Mouse (Mus musculus): ENCODE measurements around the gene Socs7. TPM values are rescaled to one million over a fixed set of nuclear protein-coding genes. Genes with fewer than 3 reads are reported as not detected.
A peak's percentile ranks its signal among the peaks of the same experiment; 100 is the strongest.

The Socs7 gene
- total and polyA plus RNA-seq, 2 experiments, result 3.7 to 4.0 TPM

DNA sequence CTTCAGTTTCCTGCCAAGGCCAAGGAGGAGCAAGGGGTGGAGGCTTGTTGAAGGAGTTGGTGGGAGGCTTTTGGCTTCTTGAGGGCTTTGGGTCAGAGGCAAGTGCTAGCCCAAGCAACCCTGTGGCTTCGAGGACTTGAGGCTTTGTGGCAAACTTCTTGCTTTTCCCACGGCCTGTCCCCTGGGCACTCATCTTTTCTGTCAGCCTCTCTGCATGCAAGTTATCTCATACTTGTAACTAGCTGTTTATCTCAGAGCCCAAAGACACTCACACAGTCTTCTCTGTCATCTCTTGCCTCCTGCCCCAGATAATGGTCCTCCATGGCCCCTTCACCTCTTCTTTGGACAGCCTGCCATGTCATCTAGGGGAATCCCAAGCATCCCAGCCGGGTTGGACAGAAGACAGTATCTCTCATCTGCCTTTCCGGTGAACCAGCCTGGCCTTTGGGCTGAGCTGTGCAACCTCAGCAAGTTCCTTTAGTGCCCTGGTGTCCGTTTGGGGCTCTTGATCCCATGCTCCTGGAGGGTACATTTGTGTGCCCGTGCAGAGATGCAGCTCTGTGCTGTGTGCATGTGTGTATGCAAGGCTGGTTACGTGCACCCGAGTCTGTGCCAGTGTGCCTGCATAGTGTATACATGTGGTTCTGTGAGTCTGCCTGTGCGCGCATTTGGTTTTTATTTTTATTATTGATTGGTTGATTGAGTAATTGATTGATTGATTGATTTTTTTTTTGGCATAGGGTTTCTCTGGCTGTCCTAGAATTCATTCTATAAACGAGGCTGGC, 80.7 kb downstream of the Socs7 start:
- peaks cover 18% of the 10 kb centered on the region; the same call in 1 of the 2 replicates for H3K4me1 ChIP-seq (ENCODE audit: control insufficient read depth, insufficient read depth, low read length)
- no peak overlapping the region for H3K4me3 ChIP-seq (ENCODE audit: insufficient read depth, low read depth, low read length)
- peaks cover 10% of the 10 kb centered on the region; the same call in 1 of the 2 replicates for H3K79me2 ChIP-seq (ENCODE audit: control insufficient read depth, insufficient read depth, low read length)
- no peaks in the 10 kb centered on the region for H3K27me3 ChIP-seq (ENCODE audit: control insufficient read depth, insufficient read depth, low read length)
- DNase-seq (ENCODE audit: extremely low read depth, low read depth, low spot score), result peak; percentile 75
- 23% methylated on average over 11 of the region's 11 CpGs for WGBS
- no peak overlapping the region for H3K9ac ChIP-seq (ENCODE audit: low read depth, low read length)
- TF ChIP-seq CTCF (IDR thresholded peaks at IDR 0.05; ENCODE audit: low read depth, low read length) (no peak), POLR2A (IDR thresholded peaks at IDR 0.05; ENCODE audit: extremely low read depth, insufficient read depth, low read length) (no peak)
- peak overlapping the region; percentile 0; the same call in 1 of the 2 replicates for H3K27ac ChIP-seq (replicated peaks; ENCODE audit: insufficient read depth, low read depth, low read length)
- no peaks in the 10 kb centered on the region for H3K36me3 ChIP-seq (ENCODE audit: control insufficient read depth, insufficient read depth, low read length)

DNA sequence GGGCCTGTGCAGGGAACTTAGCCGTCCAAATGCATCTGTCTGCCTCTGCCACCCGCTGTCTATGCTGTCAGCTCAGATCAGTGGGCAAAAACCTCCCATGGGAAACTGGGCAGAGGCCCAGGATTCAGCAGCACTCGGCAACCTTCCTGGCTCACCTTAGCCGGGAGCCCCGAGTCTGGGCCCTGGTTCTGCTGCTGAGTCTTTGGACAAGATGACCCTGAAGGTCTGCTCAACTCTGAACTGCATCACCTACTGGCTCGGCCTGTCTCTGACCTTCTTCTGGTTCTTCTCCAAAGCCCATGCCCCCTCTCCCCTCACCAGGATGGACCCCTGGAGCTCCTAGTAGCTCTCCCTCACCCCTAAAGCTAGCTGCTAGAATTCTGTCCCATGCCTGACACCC, 83.2 kb downstream of the Socs7 start:
- H3K4me1 ChIP-seq (ENCODE audit: control insufficient read depth, insufficient read depth, low read length), result peaks cover 28% of the 10 kb centered on the region
- H3K36me3 ChIP-seq (ENCODE audit: control insufficient read depth, insufficient read depth, low read length), result no peaks in the 10 kb centered on the region
- H3K9ac ChIP-seq (ENCODE audit: low read depth, low read length), result no peak overlapping the region
- no peak for DNase-seq (ENCODE audit: extremely low read depth, low read depth, low spot score)
- no peak overlapping the region for H3K4me3 ChIP-seq (ENCODE audit: insufficient read depth, low read depth, low read length)
- no peaks in the 10 kb centered on the region for H3K27me3 ChIP-seq (ENCODE audit: control insufficient read depth, insufficient read depth, low read length)
- WGBS, result 73% methylated on average over 6 of the region's 6 CpGs
- H3K79me2 ChIP-seq (ENCODE audit: control insufficient read depth, insufficient read depth, low read length), result peaks cover 6% of the 10 kb centered on the region; the same call in 1 of the 2 replicates
- TF ChIP-seq CTCF (IDR thresholded peaks at IDR 0.05; ENCODE audit: low read depth, low read length), result no peak
- TF ChIP-seq POLR2A (IDR thresholded peaks at IDR 0.05; ENCODE audit: extremely low read depth, insufficient read depth, low read length), result no peak
- H3K27ac ChIP-seq (replicated peaks; ENCODE audit: insufficient read depth, low read depth, low read length), result no peak overlapping the region

DNA sequence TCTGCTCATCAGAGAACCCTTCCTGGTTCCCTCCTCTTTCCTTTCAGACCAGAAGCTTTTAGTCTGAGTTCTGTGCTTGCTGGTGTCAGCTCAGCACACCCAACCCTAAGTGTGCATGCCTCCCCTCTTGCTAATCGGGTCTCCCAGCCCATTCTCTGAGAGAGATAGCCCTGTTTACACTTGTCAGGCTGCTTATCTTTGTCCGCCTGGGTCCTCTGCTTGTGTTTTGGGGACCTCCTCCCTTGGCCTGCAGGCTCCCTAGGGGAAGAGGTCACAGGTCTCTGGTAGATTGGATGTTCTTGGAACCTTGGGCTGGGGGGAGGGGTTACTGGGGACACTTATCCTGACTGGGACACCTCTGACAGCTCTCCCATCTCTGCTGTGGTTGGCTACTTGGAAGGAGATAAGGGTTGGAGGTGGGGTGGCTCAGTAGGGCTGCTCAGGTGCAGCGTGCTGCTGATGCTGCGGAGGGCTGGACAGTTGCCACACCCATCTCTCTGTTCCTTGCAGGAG, 83.7 kb downstream of the Socs7 start:
- DNase-seq (ENCODE audit: extremely low read depth, low read depth, low spot score), result no peak
- Histone ChIP-seq H3K27ac (replicated peaks; ENCODE audit: insufficient read depth, low read depth, low read length) (no peak overlapping the region), H3K79me2 (ENCODE audit: control insufficient read depth, insufficient read depth, low read length) (peaks cover 6% of the 10 kb centered on the region; the same call in 1 of the 2 replicates), H3K36me3 (ENCODE audit: control insufficient read depth, insufficient read depth, low read length) (no peaks in the 10 kb centered on the region), H3K27me3 (ENCODE audit: control insufficient read depth, insufficient read depth, low read length) (no peaks in the 10 kb centered on the region), H3K4me3 (ENCODE audit: insufficient read depth, low read depth, low read length) (no peak overlapping the region), H3K4me1 (ENCODE audit: control insufficient read depth, insufficient read depth, low read length) (peaks cover 28% of the 10 kb centered on the region), H3K9ac (ENCODE audit: low read depth, low read length) (no peak overlapping the region)
- TF ChIP-seq POLR2A (IDR thresholded peaks at IDR 0.05; ENCODE audit: extremely low read depth, insufficient read depth, low read length), result no peak
- TF ChIP-seq CTCF (IDR thresholded peaks at IDR 0.05; ENCODE audit: low read depth, low read length), result no peak
- 68% methylated on average over 4 of the region's 4 CpGs for WGBS

DNA sequence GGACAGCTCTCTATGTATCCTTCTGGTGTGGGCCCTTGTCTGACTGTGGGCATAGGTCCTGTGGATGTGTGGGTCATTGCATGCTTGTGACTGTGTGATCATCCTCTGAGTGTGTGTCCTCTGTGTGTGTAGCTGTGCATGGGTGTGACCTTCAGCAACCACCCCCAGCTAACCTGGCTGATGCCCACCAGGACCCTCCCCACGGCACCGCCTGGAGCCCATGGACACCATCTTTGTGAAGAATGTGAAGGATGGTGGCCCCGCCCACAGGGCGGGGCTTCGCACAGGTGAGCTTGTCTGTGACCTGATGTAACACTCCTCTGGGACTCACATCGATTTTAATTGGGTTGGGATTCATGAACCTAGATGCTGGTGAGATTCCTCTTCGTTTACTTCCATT, 85.6 kb downstream of the Socs7 start:
- no peak for DNase-seq (ENCODE audit: extremely low read depth, low read depth, low spot score)
- H3K79me2 ChIP-seq (ENCODE audit: control insufficient read depth, insufficient read depth, low read length), result peaks cover 10% of the 10 kb centered on the region; the same call in 1 of the 2 replicates
- H3K9ac ChIP-seq (ENCODE audit: low read depth, low read length), result no peak overlapping the region
- H3K27ac ChIP-seq (replicated peaks; ENCODE audit: insufficient read depth, low read depth, low read length), result no peak overlapping the region
- no peak overlapping the region for H3K4me3 ChIP-seq (ENCODE audit: insufficient read depth, low read depth, low read length)
- WGBS, result 88% methylated on average over 7 of the region's 7 CpGs
- peaks cover 24% of the 10 kb centered on the region for H3K4me1 ChIP-seq (ENCODE audit: control insufficient read depth, insufficient read depth, low read length)
- no peaks in the 10 kb centered on the region for H3K36me3 ChIP-seq (ENCODE audit: control insufficient read depth, insufficient read depth, low read length)
- no peaks in the 10 kb centered on the region for H3K27me3 ChIP-seq (ENCODE audit: control insufficient read depth, insufficient read depth, low read length)
- TF ChIP-seq CTCF (IDR thresholded peaks at IDR 0.05; ENCODE audit: low read depth, low read length) (no peak), POLR2A (IDR thresholded peaks at IDR 0.05; ENCODE audit: extremely low read depth, insufficient read depth, low read length) (no peak)

Other genes starting within 250 kb of the Socs7 start
- 0.09 and 0.13 TPM in 2 replicates for gene Tbx21, start 247.2 kb upstream of the Socs7 start, total RNA-seq (2014; rRNA removed)
- 0.22 and 0.38 TPM in 2 replicates for gene Tbx21, start 247.2 kb upstream of the Socs7 start, polyA plus RNA-seq (2012; rRNA removed)
- gene Tbkbp1, start 211.1 kb upstream of the Socs7 start, total RNA-seq (2014; rRNA removed), result 1.0 and 1.9 TPM in 2 replicates
- gene Tbkbp1, start 211.1 kb upstream of the Socs7 start, polyA plus RNA-seq (2012; rRNA removed), result 6.1 and 6.4 TPM in 2 replicates
- 40.7 and 44.6 TPM in 2 replicates for gene Kpnb1, start 174.7 kb upstream of the Socs7 start, total RNA-seq (2014; rRNA removed)
- 14.9 and 16.2 TPM in 2 replicates for gene Kpnb1, start 174.7 kb upstream of the Socs7 start, polyA plus RNA-seq (2012; rRNA removed)
- gene Npepps, start 81.9 kb upstream of the Socs7 start, total RNA-seq (2014; rRNA removed), result 12.2 and 21.2 TPM in 2 replicates
- 7.1 and 9.1 TPM in 2 replicates for gene Npepps, start 81.9 kb upstream of the Socs7 start, polyA plus RNA-seq (2012; rRNA removed)
- gene Mrpl45, start 46.8 kb upstream of the Socs7 start, total RNA-seq (2014; rRNA removed), result 19.0 and 19.9 TPM in 2 replicates
- 12.8 and 13.3 TPM in 2 replicates for gene Mrpl45, start 46.8 kb upstream of the Socs7 start, polyA plus RNA-seq (2012; rRNA removed)
- gene Gpr179, start 10.5 kb upstream of the Socs7 start, total RNA-seq (2014; rRNA removed), result not detected in 2 replicates
- 0.01 TPM in 1 of 2 replicates, not detected in the other for gene Gpr179, start 10.5 kb upstream of the Socs7 start, polyA plus RNA-seq (2012; rRNA removed)
- gene Arhgap23, start 53.0 kb downstream of the Socs7 start, total RNA-seq (2014; rRNA removed), result 2.8 and 4.5 TPM in 2 replicates
- gene Arhgap23, start 53.0 kb downstream of the Socs7 start, polyA plus RNA-seq (2012; rRNA removed), result 11.3 and 13.6 TPM in 2 replicates
- gene 4933428G20Rik, start 137.8 kb downstream of the Socs7 start, total RNA-seq (2014; rRNA removed), result not detected in 2 replicates
- gene 4933428G20Rik, start 137.8 kb downstream of the Socs7 start, polyA plus RNA-seq (2012; rRNA removed), result not detected in 2 replicates
- under 0.01 and 0.20 TPM in 2 replicates for gene Srcin1, start 213.6 kb downstream of the Socs7 start, total RNA-seq (2014; rRNA removed)
- gene Srcin1, start 213.6 kb downstream of the Socs7 start, polyA plus RNA-seq (2012; rRNA removed), result 0.06 and 0.12 TPM in 2 replicates

Measured in liver, adult 2 months (tissue).